Mouse (Mus musculus) kidney, embryonic 14.5 days (tissue): ENCODE measurements at regions not wholly inside any gene's neighbourhood (a gene's known extent, or its start where the extent isn't known, plus 50 kb on each side); places are given as distances from the start of the nearest gene placed in this dataset.

Experiments
- ATAC-seq: fragments of 200-750 bp; cut with Nextera tagmentation; 2 replicates; pipeline ENCODE4 v1.8.0; 2017; ENCODE audit warnings: moderate number of reproducible peaks, mild to moderate bottlenecking, moderate TSS enrichment, moderate library complexity; ENCODE audit not compliant: low FRiP score, low TSS enrichment
- H3K27ac ChIP-seq: fragments of 300-500 bp; sonication (generic); 2 replicates; pipeline ENCODE4 v1.5.1; 2014; ENCODE audit warnings: low read depth, mild to moderate bottlenecking, low read length, moderate library complexity, mixed read lengths
- H3K27me3 ChIP-seq: fragments of 300-500 bp; sonication (generic); 2 replicates; pipeline ENCODE4 v1.6.1; 2014; ENCODE audit warnings: mild to moderate bottlenecking, low read length; ENCODE audit not compliant: control insufficient read depth, insufficient read depth
- H3K36me3 ChIP-seq: fragments of 300-500 bp; sonication (generic); 2 replicates; pipeline ENCODE4 v1.6.1; 2014; ENCODE audit warnings: low read length, mixed read lengths; ENCODE audit not compliant: control insufficient read depth, insufficient read depth
- H3K4me1 ChIP-seq: fragments of 300-500 bp; sonication (generic); 2 replicates; pipeline ENCODE4 v1.6.1; 2014; ENCODE audit warnings: low read length, mixed read lengths; ENCODE audit not compliant: control insufficient read depth, insufficient read depth
- H3K4me2 ChIP-seq: fragments of 300-500 bp; sonication (generic); replicated peaks from 2 replicates; pipeline ENCODE4 v1.6.1; 2014; ENCODE audit warnings: low read depth, mild to moderate bottlenecking, low read length
- H3K4me3 ChIP-seq: fragments of 300-500 bp; sonication (generic); 2 replicates; pipeline ENCODE4 v1.5.1; 2014; ENCODE audit warnings: mild to moderate bottlenecking, low read length
- H3K9ac ChIP-seq: fragments of 300-500 bp; sonication (generic); 2 replicates; pipeline ENCODE4 v1.6.1; 2014; ENCODE audit warnings: low read depth, mild to moderate bottlenecking, low read length, moderate library complexity
- H3K9me3 ChIP-seq: fragments of 300-500 bp; sonication (generic); 2 replicates; pipeline ENCODE4 v1.6.1; 2016; ENCODE audit warnings: low read length; ENCODE audit not compliant: control insufficient read depth
- WGBS: fragments of 180-500 bp; shearing (Covaris S2); extraction: QIAGEN DNeasy Blood & Tissue Kit; methylation state at CpG from one replicate; pipeline ENCODE4 v1.1.7; 2014; 5-methylcytosine and 5-hydroxymethylcytosine counted together

DNA sequence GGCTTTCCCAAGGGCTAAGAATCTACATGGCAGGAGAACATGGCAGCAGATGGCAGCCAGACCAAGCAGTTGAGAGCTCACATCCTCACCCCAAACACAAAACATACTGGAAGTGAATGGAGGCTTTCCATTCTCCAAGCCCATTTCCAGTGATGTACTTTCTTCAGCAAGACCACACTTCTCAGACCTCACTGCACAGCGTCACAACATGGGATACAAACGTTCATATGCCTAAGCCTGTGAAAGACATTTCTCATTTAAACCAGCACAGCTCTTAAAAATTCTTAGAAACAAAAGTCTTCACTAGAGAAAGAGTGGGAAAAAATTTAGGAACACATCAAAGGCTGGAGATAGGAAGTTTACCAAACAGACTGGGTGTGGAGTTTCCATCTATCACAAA is 183.9 kb upstream of the Sfrp2 start:
- H3K4me3 ChIP-seq = no peak overlapping the region
- H3K4me1 ChIP-seq = no peaks in the 10 kb centered on the region
- ATAC-seq = no peak
- H3K27me3 ChIP-seq = no peaks in the 10 kb centered on the region
- H3K9me3 ChIP-seq = no peaks in the 10 kb centered on the region
- no peaks in the 10 kb centered on the region for H3K36me3 ChIP-seq
- H3K27ac ChIP-seq = no peak overlapping the region
- 88% methylated on average over 2 of the region's 2 CpGs for WGBS
- H3K9ac ChIP-seq = no peak overlapping the region
- H3K4me2 ChIP-seq = no peak overlapping the region

DNA sequence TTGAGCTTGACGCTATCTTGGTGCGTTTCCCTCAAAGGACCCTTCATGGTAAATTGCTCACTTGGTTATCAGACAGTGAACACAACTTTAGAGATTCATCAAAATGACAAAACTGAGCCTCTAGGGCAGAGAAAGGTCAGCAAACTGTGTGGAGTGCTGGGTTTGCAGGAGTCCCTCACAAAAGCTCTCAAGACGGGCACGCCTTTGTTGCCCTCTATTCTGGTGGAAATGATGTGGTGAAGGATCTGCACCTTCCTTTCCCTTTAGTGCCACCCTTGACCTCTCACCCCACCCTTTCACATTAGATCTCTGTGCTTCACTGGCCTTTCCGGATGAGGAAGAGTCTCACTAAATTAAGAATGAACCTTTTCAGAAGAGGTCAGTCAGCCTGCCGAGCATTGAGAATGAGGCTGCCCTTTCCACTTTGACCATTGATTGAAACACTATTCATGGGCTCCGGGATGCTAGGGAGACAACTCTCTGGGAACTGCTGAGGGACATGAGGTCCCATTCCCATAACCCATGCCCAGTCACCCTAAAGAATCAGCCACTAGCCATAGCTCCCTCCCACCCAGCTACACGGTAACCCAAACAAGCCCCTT is 182.9 kb upstream of the Sfrp2 start:
- H3K36me3 ChIP-seq = no peaks in the 10 kb centered on the region
- H3K9ac ChIP-seq = no peak overlapping the region
- no peaks in the 10 kb centered on the region for H3K9me3 ChIP-seq
- no peaks in the 10 kb centered on the region for H3K4me1 ChIP-seq
- no peak overlapping the region for H3K4me2 ChIP-seq
- no peaks in the 10 kb centered on the region for H3K27me3 ChIP-seq
- no peak overlapping the region for H3K4me3 ChIP-seq
- ATAC-seq = peak; percentile 89
- 30% methylated on average over 8 of the region's 8 CpGs for whole genome bisulfite sequencing
- H3K27ac ChIP-seq = no peak overlapping the region

DNA sequence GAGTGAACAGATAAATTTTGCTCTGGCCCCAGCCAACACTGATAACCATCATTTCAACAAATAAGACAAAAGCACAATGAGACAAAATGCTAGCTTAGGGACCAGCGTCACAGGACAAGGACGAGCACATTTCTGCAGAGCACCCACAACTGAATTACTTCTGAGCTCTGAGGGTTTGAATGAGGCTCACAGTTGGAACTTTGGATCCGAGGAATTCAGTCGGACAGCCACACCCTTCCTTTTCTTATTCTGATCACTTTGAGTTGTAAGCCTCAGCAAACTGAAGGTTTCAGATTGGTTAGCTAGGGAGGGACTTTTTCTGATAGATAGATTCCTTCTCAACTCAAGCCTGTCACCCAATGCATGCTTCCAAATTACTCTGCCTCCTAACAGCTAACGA is 180.0 kb upstream of the Sfrp2 start:
- Histone ChIP-seq H3K4me3 (no peak overlapping the region), H3K36me3 (no peaks in the 10 kb centered on the region), H3K27me3 (no peaks in the 10 kb centered on the region), H3K4me1 (0 out of 2 replicates have a peak, but pooled peaks cover 3% of the 10 kb centered on the region), H3K9ac (no peak overlapping the region), H3K4me2 (no peak overlapping the region), H3K27ac (no peak overlapping the region), H3K9me3 (no peaks in the 10 kb centered on the region)
- WGBS = 77% methylated on average over 5 of the region's 5 CpGs
- no peak for ATAC-seq

DNA sequence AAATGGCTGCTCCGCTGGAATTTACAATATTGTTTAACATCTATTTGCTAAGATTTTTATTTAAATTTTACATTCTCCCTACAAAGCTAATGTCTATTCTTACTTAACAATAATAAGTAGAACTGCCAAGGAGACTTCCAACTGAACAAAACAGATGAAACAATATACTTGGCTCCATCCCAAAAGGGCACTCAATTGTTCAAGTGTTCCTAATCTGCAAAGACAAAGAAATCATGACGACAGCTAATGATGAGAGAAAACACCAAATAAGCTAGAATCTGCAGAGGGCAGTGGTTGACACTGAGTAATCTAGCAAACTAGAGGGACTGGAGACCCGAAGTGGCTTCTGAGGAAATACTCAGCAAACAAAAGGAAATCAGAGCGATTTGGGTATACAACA is 179.6 kb upstream of the Sfrp2 start:
- H3K27me3 ChIP-seq = no peaks in the 10 kb centered on the region
- WGBS = 80% methylated on average over 4 of the region's 4 CpGs
- no peak for ATAC-seq
- H3K4me2 ChIP-seq = no peak overlapping the region
- H3K27ac ChIP-seq = no peak overlapping the region
- no peak overlapping the region for H3K4me3 ChIP-seq
- H3K9ac ChIP-seq = no peak overlapping the region
- no peaks in the 10 kb centered on the region for H3K36me3 ChIP-seq
- no peaks in the 10 kb centered on the region for H3K9me3 ChIP-seq
- 0 out of 2 replicates have a peak, but pooled peaks cover 3% of the 10 kb centered on the region for H3K4me1 ChIP-seq

DNA sequence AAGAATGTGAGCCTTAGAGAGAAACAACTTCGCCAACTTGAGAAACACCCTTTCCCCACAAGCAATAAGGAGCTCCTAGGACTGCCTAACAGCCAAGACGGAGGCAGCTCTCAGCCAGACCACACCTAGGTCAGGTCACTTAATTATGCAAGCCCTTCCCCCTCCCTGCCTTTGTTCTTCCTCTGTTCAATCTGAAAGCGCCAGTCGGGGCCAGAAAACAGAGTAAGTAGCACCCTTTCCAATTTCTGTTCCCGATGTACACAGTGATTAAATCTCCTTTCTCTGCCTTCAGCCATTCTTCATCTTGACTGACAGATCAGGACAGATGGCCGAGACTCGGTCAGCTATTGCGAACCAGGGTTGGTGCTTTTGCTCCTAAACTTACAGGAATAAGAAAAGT is 177.0 kb upstream of the Sfrp2 start:
- Histone ChIP-seq H3K4me1 (0 out of 2 replicates have a peak, but pooled peaks cover 3% of the 10 kb centered on the region), H3K27me3 (no peaks in the 10 kb centered on the region), H3K4me3 (no peak overlapping the region), H3K4me2 (no peak overlapping the region), H3K27ac (no peak overlapping the region), H3K9me3 (no peaks in the 10 kb centered on the region), H3K36me3 (no peaks in the 10 kb centered on the region), H3K9ac (no peak overlapping the region)
- WGBS = 35% methylated on average over 8 of the region's 8 CpGs
- ATAC-seq = no peak

DNA sequence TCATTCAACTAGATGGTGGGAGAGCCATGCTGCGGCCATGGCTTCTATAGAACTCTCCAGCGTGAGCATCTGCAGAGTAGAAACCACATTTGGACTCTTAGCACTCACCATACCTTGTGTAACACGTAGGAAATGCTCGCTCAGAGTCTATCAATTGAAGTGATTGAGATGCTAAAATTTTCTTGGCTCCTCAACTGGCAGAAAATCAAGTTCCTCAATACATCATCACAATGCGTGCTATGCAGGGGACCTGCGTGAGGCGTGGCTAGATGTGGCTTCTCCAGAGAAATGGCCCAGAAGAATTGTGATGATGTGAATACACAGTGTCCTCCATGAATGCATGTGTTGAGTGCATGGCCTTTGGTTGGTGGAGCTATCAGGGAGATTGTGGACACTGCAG is 174.9 kb upstream of the Sfrp2 start:
- H3K9ac ChIP-seq = no peak overlapping the region
- ATAC-seq = no peak
- no peaks in the 10 kb centered on the region for H3K27me3 ChIP-seq
- no peaks in the 10 kb centered on the region for H3K9me3 ChIP-seq
- WGBS = 91% methylated on average over 7 of the region's 7 CpGs
- H3K27ac ChIP-seq = no peak overlapping the region
- H3K4me1 ChIP-seq = 0 out of 2 replicates have a peak, but pooled peaks cover 3% of the 10 kb centered on the region
- no peak overlapping the region for H3K4me3 ChIP-seq
- no peaks in the 10 kb centered on the region for H3K36me3 ChIP-seq
- H3K4me2 ChIP-seq = no peak overlapping the region

DNA sequence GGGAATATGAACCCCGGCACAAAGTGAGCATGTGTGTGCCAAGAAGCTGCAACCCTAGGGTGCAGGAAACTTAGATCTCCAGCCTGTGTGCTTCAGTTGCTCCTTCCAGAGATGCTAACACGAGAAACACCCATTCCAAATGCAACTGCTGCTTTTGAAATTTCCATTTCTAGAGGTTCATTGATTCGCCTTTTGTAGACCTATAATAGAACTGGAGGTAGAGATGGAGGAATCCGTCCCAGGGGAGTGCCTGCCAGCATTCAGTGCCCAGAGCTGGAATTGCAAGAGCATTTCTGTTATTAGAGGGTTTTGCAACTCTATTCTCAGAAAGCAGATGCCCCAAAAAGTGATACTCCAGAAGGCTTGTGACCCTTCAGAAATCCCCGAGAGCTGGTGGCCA is 172.8 kb upstream of the Sfrp2 start:
- 90% methylated on average over 5 of the region's 5 CpGs for WGBS
- Histone ChIP-seq H3K9me3 (0 out of 2 replicates have a peak, but pooled peaks cover 2% of the 10 kb centered on the region), H3K4me1 (0 out of 2 replicates have a peak, but pooled peaks cover 3% of the 10 kb centered on the region), H3K27ac (no peak overlapping the region), H3K4me3 (no peak overlapping the region), H3K36me3 (no peaks in the 10 kb centered on the region), H3K27me3 (no peaks in the 10 kb centered on the region), H3K4me2 (no peak overlapping the region), H3K9ac (no peak overlapping the region)
- no peak for ATAC-seq

DNA sequence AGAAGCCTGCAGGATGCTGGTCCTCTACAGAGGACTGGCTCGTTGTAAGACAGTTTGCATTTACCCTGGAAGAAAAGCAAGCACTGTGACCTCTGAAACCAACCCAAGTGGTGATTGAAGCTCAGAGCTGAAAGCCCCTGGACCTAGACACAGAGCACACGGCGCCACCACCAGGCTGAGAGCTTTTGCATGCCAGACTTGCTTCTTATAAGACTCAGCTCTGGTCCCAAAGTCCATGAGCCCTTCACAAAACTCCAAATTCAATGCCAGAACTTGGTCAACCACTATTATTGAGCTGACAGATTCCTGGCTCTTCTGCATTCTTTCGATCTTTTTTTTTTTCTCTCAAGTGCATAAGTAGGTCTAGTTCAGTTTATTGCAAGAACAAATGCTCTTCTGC is 164.6 kb upstream of the Sfrp2 start:
- Histone ChIP-seq H3K36me3 (no peaks in the 10 kb centered on the region), H3K4me2 (no peak overlapping the region), H3K9me3 (0 out of 2 replicates have a peak, but pooled peaks cover under 1% of the 10 kb centered on the region), H3K27ac (no peak overlapping the region), H3K9ac (no peak overlapping the region), H3K4me1 (no peaks in the 10 kb centered on the region), H3K4me3 (no peak overlapping the region), H3K27me3 (no peaks in the 10 kb centered on the region)
- no peak for ATAC-seq
- WGBS = 74% methylated on average over 4 of the region's 4 CpGs

DNA sequence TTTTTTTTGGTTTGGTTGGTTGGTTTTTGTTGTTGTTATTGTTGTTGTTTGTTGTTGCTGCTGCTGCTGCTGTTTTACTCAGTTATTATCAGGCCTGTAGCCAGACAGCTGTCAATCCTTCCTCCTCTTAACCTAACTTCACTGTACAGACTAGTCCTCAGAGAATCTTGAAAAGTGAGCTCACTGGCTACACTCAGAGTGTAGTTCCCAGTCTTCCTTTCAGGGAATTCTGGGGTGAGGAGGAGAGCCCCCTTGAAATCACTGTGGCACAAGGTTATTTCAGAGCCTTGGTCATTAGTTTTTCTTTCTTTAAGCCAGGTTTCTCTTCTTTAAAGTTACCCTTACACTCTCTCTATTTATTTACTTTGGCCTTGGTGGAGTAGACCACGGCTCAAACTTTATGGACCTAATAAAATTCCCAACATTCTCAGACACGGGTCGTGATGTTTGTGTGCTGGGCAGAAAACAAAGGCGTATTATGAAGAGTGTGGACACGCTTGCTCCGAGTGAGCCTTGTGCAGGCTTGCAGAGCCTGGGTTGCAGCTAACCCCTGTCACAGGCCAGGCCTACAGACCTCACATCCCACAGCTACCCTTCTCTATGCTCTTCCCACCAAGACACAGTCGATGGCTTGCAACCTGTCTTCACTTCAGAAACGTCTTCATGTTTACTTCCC is 156.9 kb upstream of the Sfrp2 start:
- Histone ChIP-seq H3K4me2 (no peak overlapping the region), H3K4me1 (peaks cover 8% of the 10 kb centered on the region), H3K27ac (no peak overlapping the region; the same call in 1 of the 2 replicates), H3K27me3 (no peaks in the 10 kb centered on the region), H3K4me3 (no peak overlapping the region), H3K9ac (no peak overlapping the region), H3K9me3 (no peaks in the 10 kb centered on the region), H3K36me3 (no peaks in the 10 kb centered on the region)
- peak; percentile 72 for ATAC-seq
- WGBS = 21% methylated on average over 8 of the region's 8 CpGs
